Mouse (Mus musculus): ENCODE results near the gene Xpot. TPM values are rescaled to one million over a fixed set of nuclear protein-coding genes. Genes with fewer than 3 reads are reported as not detected.

The Xpot gene
- polyA plus RNA-seq, 1 experiment from 2014 or later, result 49.5 TPM

GRCm38 (mm10) chr10:121627216-121627852 lies 1.2 kb upstream of the Xpot start:
- Histone ChIP-seq H3K4me1 (replicated peaks; ENCODE audit: control insufficient read depth, insufficient read depth, low read length) (no peaks in the 10 kb centered on the region), H3K36me3 (ENCODE audit: control insufficient read depth, insufficient read depth, low read length) (no peaks in the 10 kb centered on the region), H3K27me3 (ENCODE audit: control insufficient read depth, insufficient read depth, low read length) (no peaks in the 10 kb centered on the region), H3K27ac (ENCODE audit: low read depth, low read length) (no peak overlapping the region), H3K4me3 (ENCODE audit: low read depth, low read length) (no peak overlapping the region), H3K4me2 (replicated peaks; ENCODE audit: low read depth, low read length) (no peak overlapping the region), H3K9ac (ENCODE audit: low read depth, low read length) (no peak overlapping the region), H3K9me3 (ENCODE audit: control insufficient read depth, low read length) (no peaks in the 10 kb centered on the region)
- DNase-seq (ENCODE audit: low spot score), result no peak
- 92% methylated on average over 10 of the region's 10 CpGs for WGBS
- no peak for ATAC-seq (ENCODE audit: low FRiP score)

- under 1% methylated on average over 27 of the region's 41 CpGs for WGBS
- Histone ChIP-seq H3K4me1 (replicated peaks; ENCODE audit: control insufficient read depth, insufficient read depth, low read length) (0 out of 2 replicates have a peak, but pooled peaks cover 2% of the 10 kb centered on the region), H3K27me3 (ENCODE audit: control insufficient read depth, insufficient read depth, low read length) (no peaks in the 10 kb centered on the region), H3K27ac (ENCODE audit: low read depth, low read length) (peak overlapping the region; percentile 80), H3K4me3 (ENCODE audit: low read depth, low read length) (peak overlapping the region; percentile 55), H3K4me2 (replicated peaks; ENCODE audit: low read depth, low read length) (peak overlapping the region; percentile 67), H3K36me3 (ENCODE audit: control insufficient read depth, insufficient read depth, low read length) (0 out of 2 replicates have a peak, but pooled peaks cover under 1% of the 10 kb centered on the region), H3K9ac (ENCODE audit: low read depth, low read length) (peak overlapping the region; percentile 72), H3K9me3 (ENCODE audit: control insufficient read depth, low read length) (no peaks in the 10 kb centered on the region)
- no peak; the same call in 1 of the 2 replicates for ATAC-seq (ENCODE audit: low FRiP score)
- no peak for DNase-seq (ENCODE audit: low spot score)
These were observed 536 bp downstream of the Xpot start for GRCm38 (mm10) chr10:121625407-121626185.

GRCm38 (mm10) chr10:121625006-121625405 lies 1.1 kb downstream of the Xpot start:
- DNase-seq (ENCODE audit: low spot score), result peak; percentile 8
- Histone ChIP-seq H3K27me3 (ENCODE audit: control insufficient read depth, insufficient read depth, low read length) (no peaks in the 10 kb centered on the region), H3K9me3 (ENCODE audit: control insufficient read depth, low read length) (no peaks in the 10 kb centered on the region), H3K4me3 (ENCODE audit: low read depth, low read length) (peak overlapping the region; percentile 55), H3K27ac (ENCODE audit: low read depth, low read length) (no peak overlapping the region), H3K4me1 (replicated peaks; ENCODE audit: control insufficient read depth, insufficient read depth, low read length) (0 out of 2 replicates have a peak, but pooled peaks cover 2% of the 10 kb centered on the region), H3K4me2 (replicated peaks; ENCODE audit: low read depth, low read length) (peak overlapping the region; percentile 67), H3K9ac (ENCODE audit: low read depth, low read length) (peak overlapping the region; percentile 72), H3K36me3 (ENCODE audit: control insufficient read depth, insufficient read depth, low read length) (0 out of 2 replicates have a peak, but pooled peaks cover 2% of the 10 kb centered on the region)
- ATAC-seq (ENCODE audit: low FRiP score), result no peak
- 32% methylated on average over 9 of the region's 9 CpGs for WGBS

- Histone ChIP-seq H3K9ac (ENCODE audit: low read depth, low read length) (no peak overlapping the region), H3K4me3 (ENCODE audit: low read depth, low read length) (no peak overlapping the region), H3K27ac (ENCODE audit: low read depth, low read length) (no peak overlapping the region), H3K27me3 (ENCODE audit: control insufficient read depth, insufficient read depth, low read length) (no peaks in the 10 kb centered on the region), H3K4me1 (replicated peaks; ENCODE audit: control insufficient read depth, insufficient read depth, low read length) (0 out of 2 replicates have a peak, but pooled peaks cover 2% of the 10 kb centered on the region), H3K4me2 (replicated peaks; ENCODE audit: low read depth, low read length) (no peak overlapping the region), H3K36me3 (ENCODE audit: control insufficient read depth, insufficient read depth, low read length) (0 out of 2 replicates have a peak, but pooled peaks cover 2% of the 10 kb centered on the region), H3K9me3 (ENCODE audit: control insufficient read depth, low read length) (no peaks in the 10 kb centered on the region)
- 93% methylated on average over 7 of the region's 7 CpGs for WGBS
- DNase-seq (ENCODE audit: low spot score) (no peak), ATAC-seq (ENCODE audit: low FRiP score) (no peak)
These were observed 2.5 kb downstream of the Xpot start for GRCm38 (mm10) chr10:121623670-121624069.

GRCm38 (mm10) chr10:121622431-121622830 lies 3.7 kb downstream of the Xpot start:
- Histone ChIP-seq H3K4me1 (replicated peaks; ENCODE audit: control insufficient read depth, insufficient read depth, low read length) (0 out of 2 replicates have a peak, but pooled peaks cover 2% of the 10 kb centered on the region), H3K4me2 (replicated peaks; ENCODE audit: low read depth, low read length) (no peak overlapping the region), H3K27ac (ENCODE audit: low read depth, low read length) (no peak overlapping the region), H3K27me3 (ENCODE audit: control insufficient read depth, insufficient read depth, low read length) (no peaks in the 10 kb centered on the region), H3K36me3 (ENCODE audit: control insufficient read depth, insufficient read depth, low read length) (0 out of 2 replicates have a peak, but pooled peaks cover 2% of the 10 kb centered on the region), H3K9me3 (ENCODE audit: control insufficient read depth, low read length) (no peaks in the 10 kb centered on the region), H3K4me3 (ENCODE audit: low read depth, low read length) (no peak overlapping the region), H3K9ac (ENCODE audit: low read depth, low read length) (no peak overlapping the region)
- ATAC-seq (ENCODE audit: low FRiP score) (no peak), DNase-seq (ENCODE audit: low spot score) (no peak)
- WGBS, result 92% methylated on average over 6 of the region's 6 CpGs

GRCm38 (mm10) chr10:121615935-121616334 lies 10.2 kb downstream of the Xpot start:
- Histone ChIP-seq H3K4me3 (ENCODE audit: low read depth, low read length) (no peak overlapping the region), H3K27me3 (ENCODE audit: control insufficient read depth, insufficient read depth, low read length) (no peaks in the 10 kb centered on the region), H3K4me2 (replicated peaks; ENCODE audit: low read depth, low read length) (no peak overlapping the region), H3K36me3 (ENCODE audit: control insufficient read depth, insufficient read depth, low read length) (peaks cover 8% of the 10 kb centered on the region; the same call in 1 of the 2 replicates), H3K9ac (ENCODE audit: low read depth, low read length) (no peak overlapping the region), H3K27ac (ENCODE audit: low read depth, low read length) (no peak overlapping the region), H3K9me3 (ENCODE audit: control insufficient read depth, low read length) (no peaks in the 10 kb centered on the region), H3K4me1 (replicated peaks; ENCODE audit: control insufficient read depth, insufficient read depth, low read length) (no peaks in the 10 kb centered on the region)
- no peak for DNase-seq (ENCODE audit: low spot score)
- WGBS, result 64% methylated on average over 7 of the region's 7 CpGs
- no peak for ATAC-seq (ENCODE audit: low FRiP score)

GRCm38 (mm10) chr10:121615146-121615870 lies 10.8 kb downstream of the Xpot start:
- no peak overlapping the region for H3K4me2 ChIP-seq (replicated peaks; ENCODE audit: low read depth, low read length)
- DNase-seq (ENCODE audit: low spot score) (no peak), ATAC-seq (ENCODE audit: low FRiP score) (no peak)
- WGBS, result 92% methylated on average over 13 of the region's 13 CpGs
- H3K4me3 ChIP-seq (ENCODE audit: low read depth, low read length), result no peak overlapping the region
- no peak overlapping the region for H3K9ac ChIP-seq (ENCODE audit: low read depth, low read length)
- H3K27me3 ChIP-seq (ENCODE audit: control insufficient read depth, insufficient read depth, low read length), result no peaks in the 10 kb centered on the region
- H3K36me3 ChIP-seq (ENCODE audit: control insufficient read depth, insufficient read depth, low read length), result peaks cover 5% of the 10 kb centered on the region; the same call in 1 of the 2 replicates
- H3K9me3 ChIP-seq (ENCODE audit: control insufficient read depth, low read length), result no peaks in the 10 kb centered on the region
- no peak overlapping the region for H3K27ac ChIP-seq (ENCODE audit: low read depth, low read length)
- no peaks in the 10 kb centered on the region for H3K4me1 ChIP-seq (replicated peaks; ENCODE audit: control insufficient read depth, insufficient read depth, low read length)

GRCm38 (mm10) chr10:121613570-121613969 lies 12.6 kb downstream of the Xpot start:
- Histone ChIP-seq H3K4me1 (replicated peaks; ENCODE audit: control insufficient read depth, insufficient read depth, low read length) (no peaks in the 10 kb centered on the region), H3K27me3 (ENCODE audit: control insufficient read depth, insufficient read depth, low read length) (no peaks in the 10 kb centered on the region), H3K36me3 (ENCODE audit: control insufficient read depth, insufficient read depth, low read length) (peaks cover 12% of the 10 kb centered on the region; the same call in 1 of the 2 replicates), H3K27ac (ENCODE audit: low read depth, low read length) (no peak overlapping the region), H3K9me3 (ENCODE audit: control insufficient read depth, low read length) (no peaks in the 10 kb centered on the region), H3K9ac (ENCODE audit: low read depth, low read length) (no peak overlapping the region), H3K4me2 (replicated peaks; ENCODE audit: low read depth, low read length) (no peak overlapping the region), H3K4me3 (ENCODE audit: low read depth, low read length) (no peak overlapping the region)
- no peak for ATAC-seq (ENCODE audit: low FRiP score)
- 92% methylated on average over 13 of the region's 13 CpGs for WGBS
- no peak for DNase-seq (ENCODE audit: low spot score)
